Mouse (Mus musculus) E14TG2a.4 (cell line): ENCODE measurements at regions not wholly inside any gene's neighbourhood (a gene's known extent, or its start where the extent isn't known, plus 50 kb on each side); places are given as distances from the start of the nearest gene placed in this dataset.

Source experiments
- CTCF ChIP-seq: conservative IDR thresholded peaks from 2 replicates; pipeline ENCODE4 v1.5.1; 2014; ENCODE audit warnings: low read length
- NANOG ChIP-seq: IDR thresholded peaks from 2 replicates; pipeline ENCODE4 v1.6.1; 2014; ENCODE audit warnings: borderline replicate concordance, low read length, mixed read lengths
- POU5F1 ChIP-seq: IDR thresholded peaks from 2 replicates; pipeline ENCODE4 v1.6.1; 2014; ENCODE audit warnings: low read length, borderline replicate concordance

DNA sequence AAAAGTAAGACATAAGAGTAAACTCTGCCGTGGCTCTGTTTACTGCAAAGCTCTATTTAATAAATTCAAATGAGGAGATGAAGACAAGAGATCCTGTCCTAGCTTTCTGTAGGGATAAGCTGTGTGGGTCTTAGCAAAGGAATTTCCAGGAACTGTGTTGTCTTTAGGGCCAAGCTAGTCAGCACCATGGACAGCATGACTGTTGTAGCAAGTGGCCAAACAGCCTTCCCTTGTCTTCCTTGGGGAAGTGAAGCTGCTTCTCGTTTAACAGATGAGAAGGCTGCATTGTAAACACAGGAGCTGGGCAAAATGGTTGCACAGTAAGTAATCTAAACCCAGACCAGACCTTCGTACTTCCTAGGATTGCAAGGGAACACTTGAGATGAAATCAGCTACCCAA is 67.4 kb upstream of the Cbln4 start:
- TF ChIP-seq CTCF: no peak
- no peak for TF ChIP-seq NANOG
- TF ChIP-seq POU5F1: no peak
